Mouse (Mus musculus) spleen, adult 2 months (tissue): ENCODE results near the gene Arfip1. TPM values are rescaled to one million over a fixed set of nuclear protein-coding genes. Genes with fewer than 3 reads are reported as not detected.

Experiments
- DNase-seq, 2 experiments: peaks; one replicate each; pipeline versions ENCODE4 v3.0.0 to v3.0.0-alpha.2; 2012 to 2021; ENCODE audit warnings: low spot score in 2 of 2, low read depth in 1 of 2
- H3K27ac ChIP-seq: fragments of 200-500 bp; 2 replicates; pipeline ENCODE4 v1.5.1; 2012; ENCODE audit warnings: low read length, inconsistent platforms; ENCODE audit not compliant: insufficient read depth
- H3K27me3 ChIP-seq: fragments of 200-500 bp; 2 replicates; pipeline ENCODE4 v1.6.1; 2012; ENCODE audit warnings: mild to moderate bottlenecking, moderate library complexity, low read length, inconsistent platforms; ENCODE audit not compliant: control insufficient read depth, insufficient read depth
- H3K36me3 ChIP-seq: fragments of 200-500 bp; 2 replicates; pipeline ENCODE4 v1.6.1; 2012; ENCODE audit warnings: mild to moderate bottlenecking, low read length, inconsistent platforms; ENCODE audit not compliant: control insufficient read depth, insufficient read depth
- H3K4me1 ChIP-seq: fragments of 200-500 bp; 2 replicates; pipeline ENCODE4 v1.6.1; 2011; ENCODE audit warnings: inconsistent platforms; ENCODE audit not compliant: control insufficient read depth, insufficient read depth, insufficient read length
- H3K4me3 ChIP-seq: fragments of 200-500 bp; 2 replicates; pipeline ENCODE4 v1.5.1; 2011; ENCODE audit warnings: mild to moderate bottlenecking, inconsistent platforms; ENCODE audit not compliant: insufficient read depth, insufficient read length; ENCODE audit errors: extremely low read depth
- CTCF ChIP-seq: fragments of 200-500 bp; IDR thresholded peaks from 2 replicates; pipeline ENCODE4 v1.5.1; 2011; ENCODE audit warnings: mild to moderate bottlenecking, inconsistent platforms; ENCODE audit not compliant: insufficient read depth, insufficient read length, insufficient replicate concordance; ENCODE audit errors: extremely low read depth
- POLR2A ChIP-seq: fragments of 200-500 bp; IDR thresholded peaks from 2 replicates; pipeline ENCODE4 v1.6.1; 2011; ENCODE audit warnings: low read depth, low read length, inconsistent platforms
- WGBS: fragments of 180-500 bp; shearing (Covaris S2); methylation state at CpG from one replicate; pipeline ENCODE4 v1.1.7; 2018; 5-methylcytosine and 5-hydroxymethylcytosine counted together
- polyA plus RNA-seq: library from polyadenylated mRNA; depleted of rRNA; stranded (reverse); fragments of >200 nt; gene quantifications from 2 replicates; pipeline ENCODE4 v1.2.3, GENCODE M21; 2012

The Arfip1 gene
- polyA plus RNA-seq, 1 experiment, result 4.6 TPM

- Histone ChIP-seq H3K27me3 (no peaks in the 10 kb centered on the region), H3K36me3 (peaks cover 5% of the 10 kb centered on the region; the same call in 1 of the 2 replicates), H3K4me3 (no peak overlapping the region), H3K27ac (no peak overlapping the region), H3K4me1 (no peaks in the 10 kb centered on the region)
- DNase-seq, result no peak
- no peak for TF ChIP-seq CTCF
- no peak for TF ChIP-seq POLR2A
- WGBS, result 93% methylated on average over 2 of the region's 2 CpGs
These were observed 53.4 kb downstream of the Arfip1 start for GRCm38 (mm10) chr3:84529021-84529420.

GRCm38 (mm10) chr3:84524952-84525351 is 57.5 kb downstream of the Arfip1 start:
- DNase-seq, result no peak
- 76% methylated on average over 1 of the region's 1 CpGs for whole genome bisulfite sequencing
- TF ChIP-seq CTCF, result no peak
- TF ChIP-seq POLR2A, result no peak
- Histone ChIP-seq H3K27ac (no peak overlapping the region), H3K4me3 (no peak overlapping the region), H3K36me3 (peaks cover 3% of the 10 kb centered on the region; the same call in 1 of the 2 replicates), H3K4me1 (no peaks in the 10 kb centered on the region), H3K27me3 (no peaks in the 10 kb centered on the region)

- no peaks in the 10 kb centered on the region for H3K4me1 ChIP-seq
- peaks cover 5% of the 10 kb centered on the region for H3K36me3 ChIP-seq
- no peak overlapping the region for H3K4me3 ChIP-seq
- 93% methylated on average over 3 of the region's 3 CpGs for WGBS
- H3K27me3 ChIP-seq, result no peaks in the 10 kb centered on the region
- TF ChIP-seq POLR2A (no peak), CTCF (no peak)
- no peak for DNase-seq
- H3K27ac ChIP-seq, result no peak overlapping the region
These were observed 66.3 kb downstream of the Arfip1 start for GRCm38 (mm10) chr3:84516163-84516562.

DNA sequence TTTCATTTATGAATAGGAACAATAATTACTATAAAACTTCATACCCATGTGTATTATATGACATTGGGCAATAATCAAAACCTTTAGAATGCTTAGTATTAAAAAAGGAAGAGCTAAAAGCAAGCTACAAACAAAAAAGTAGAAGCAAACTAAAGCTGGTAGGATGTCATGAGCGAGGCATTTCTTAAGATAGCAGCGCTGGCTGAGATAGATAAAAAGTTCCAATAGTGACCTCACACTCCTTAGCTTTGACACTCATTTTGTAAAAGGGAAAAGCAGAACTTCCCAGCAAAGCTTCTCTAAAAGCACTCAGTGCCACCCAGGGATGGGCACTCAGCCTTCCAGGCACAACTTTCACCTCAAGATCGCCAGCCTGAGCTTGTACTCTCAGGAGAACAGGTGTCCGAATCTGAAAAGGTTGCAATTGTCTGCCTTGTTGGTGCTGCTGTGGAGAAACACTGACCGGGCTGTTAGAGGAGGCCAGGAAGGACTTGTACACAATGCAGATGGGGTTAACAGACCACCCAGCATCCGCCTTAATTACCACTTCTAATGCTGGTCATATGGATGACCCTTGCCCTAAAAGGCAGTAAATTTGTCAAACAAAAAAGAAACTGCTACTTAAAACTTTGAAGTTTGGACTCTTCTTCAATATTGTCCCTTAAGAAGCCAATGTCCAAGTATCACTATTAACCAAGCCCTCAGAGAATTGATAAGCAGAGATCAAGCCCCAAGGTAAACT is 69.5 kb downstream of the Arfip1 start:
- no peak for DNase-seq
- Histone ChIP-seq H3K4me3 (no peak overlapping the region), H3K4me1 (no peaks in the 10 kb centered on the region), H3K36me3 (peaks cover 2% of the 10 kb centered on the region; the same call in 1 of the 2 replicates), H3K27ac (no peak overlapping the region), H3K27me3 (no peaks in the 10 kb centered on the region)
- TF ChIP-seq POLR2A, result no peak
- TF ChIP-seq CTCF, result no peak
- 82% methylated on average over 6 of the region's 6 CpGs for WGBS

DNA sequence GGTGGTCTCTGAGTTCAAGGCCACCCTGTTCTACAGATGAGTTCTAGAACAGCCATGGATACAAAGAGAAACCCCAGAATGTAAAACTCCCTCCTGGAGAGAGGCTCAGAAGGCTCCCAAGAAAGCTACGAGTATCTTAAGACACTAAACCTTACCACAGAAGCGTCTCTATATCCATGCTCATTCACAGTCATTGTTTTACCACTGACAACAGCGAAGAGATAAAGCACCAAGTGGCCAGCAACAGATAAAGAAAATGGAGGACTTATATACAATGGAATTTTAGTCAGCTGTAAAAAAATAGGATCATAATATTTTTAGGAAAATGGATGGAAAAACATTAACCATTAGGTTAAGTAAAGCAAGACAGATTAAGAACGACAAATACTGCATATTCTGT is 77.2 kb downstream of the Arfip1 start:
- H3K36me3 ChIP-seq, result peaks cover 5% of the 10 kb centered on the region; the same call in 1 of the 2 replicates
- no peak overlapping the region for H3K27ac ChIP-seq
- WGBS, result 86% methylated on average over 4 of the region's 4 CpGs

DNA sequence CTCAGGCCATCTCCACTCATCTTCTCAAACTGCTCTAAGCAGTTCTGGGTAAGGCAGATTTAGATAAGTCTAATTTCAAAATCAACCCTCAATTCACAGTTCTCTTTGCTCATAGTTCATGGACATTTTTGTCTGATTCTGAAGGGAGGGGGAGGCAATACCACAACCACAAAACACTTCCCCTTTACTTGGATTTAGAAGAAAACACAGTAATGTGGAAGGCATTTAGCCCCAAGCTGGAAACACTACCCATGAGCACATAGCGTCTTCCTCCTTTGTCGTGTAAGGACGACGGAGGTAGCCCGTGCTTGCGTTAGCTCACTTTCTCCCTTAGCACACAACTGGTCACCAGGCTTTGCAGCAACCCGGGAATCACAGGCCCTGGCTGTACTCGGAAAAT is 78.1 kb downstream of the Arfip1 start:
- no peak overlapping the region for H3K4me3 ChIP-seq
- TF ChIP-seq CTCF, result no peak
- TF ChIP-seq POLR2A, result no peak
- H3K36me3 ChIP-seq, result peaks cover 5% of the 10 kb centered on the region; the same call in 1 of the 2 replicates
- H3K4me1 ChIP-seq, result no peaks in the 10 kb centered on the region
- no peak for DNase-seq
- 41% methylated on average over 8 of the region's 8 CpGs for WGBS
- H3K27me3 ChIP-seq, result no peaks in the 10 kb centered on the region
- H3K27ac ChIP-seq, result no peak overlapping the region

More for the DNA sequence above, 77.2 kb downstream of the Arfip1 start:
- H3K4me1 ChIP-seq, result no peaks in the 10 kb centered on the region
- H3K4me3 ChIP-seq, result no peak overlapping the region
- H3K27me3 ChIP-seq, result no peaks in the 10 kb centered on the region
- TF ChIP-seq POLR2A (no peak), CTCF (no peak)
- no peak for DNase-seq

DNA sequence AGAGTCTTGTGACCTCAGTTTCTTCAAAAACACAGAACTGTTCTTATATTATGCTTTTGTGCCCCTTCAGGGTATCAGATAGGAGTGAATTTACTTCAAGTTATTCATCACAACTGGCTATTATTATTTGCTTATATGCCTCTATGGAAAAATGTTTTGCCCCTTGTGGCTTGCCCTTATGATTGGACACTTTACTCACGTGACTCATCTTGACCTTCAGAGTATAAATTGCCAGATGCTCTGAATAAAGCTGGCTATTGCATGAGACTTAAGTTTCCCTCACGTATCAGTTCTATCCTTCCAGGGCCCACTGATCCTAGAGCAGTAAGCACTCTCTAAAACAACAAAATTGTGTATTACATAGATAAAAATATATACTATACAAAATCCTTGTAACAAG is 80.3 kb downstream of the Arfip1 start:
- peaks cover 8% of the 10 kb centered on the region for H3K36me3 ChIP-seq
- no peaks in the 10 kb centered on the region for H3K4me1 ChIP-seq
- no peak overlapping the region for H3K27ac ChIP-seq
- WGBS, result 88% methylated on average over 2 of the region's 2 CpGs
- TF ChIP-seq POLR2A, result no peak
- TF ChIP-seq CTCF, result no peak
- DNase-seq, result no peak
- H3K4me3 ChIP-seq, result no peak overlapping the region
- H3K27me3 ChIP-seq, result no peaks in the 10 kb centered on the region
